Mouse (Mus musculus) urinary bladder, postnatal 36 days (tissue): ENCODE measurements at regions not wholly inside any gene's neighbourhood (a gene's known extent, or its start where the extent isn't known, plus 50 kb on each side); places are given as distances from the start of the nearest gene placed in this dataset.

Experiments used
- DNase-seq, 2 experiments: peaks; one replicate each; pipeline ENCODE4 v3.0.0; 2022; ENCODE audit warnings: low spot score in 2 of 2, mixed read lengths in 1 of 2

GRCm38 (mm10) chr4:131293560-131293959, 349.4 kb downstream of the Matn1 start:
- DNase-seq, result no peak

- no peak for DNase-seq
Observed at GRCm38 (mm10) chr4:131298011-131298674, 354.0 kb downstream of the Matn1 start.

- DNase-seq, result no peak
Observed at GRCm38 (mm10) chr4:131303936-131304335, 359.8 kb downstream of the Matn1 start.

- no peak for DNase-seq
Observed at GRCm38 (mm10) chr4:131304361-131304777, 360.2 kb downstream of the Matn1 start.

- no peak for DNase-seq
Observed at GRCm38 (mm10) chr4:131314231-131314630, 370.0 kb downstream of the Matn1 start.

GRCm38 (mm10) chr4:131316041-131316440, 371.9 kb downstream of the Matn1 start:
- DNase-seq, result no peak

- no peak for DNase-seq
Observed at GRCm38 (mm10) chr4:131322323-131322722, 378.1 kb downstream of the Matn1 start.

- no peak for DNase-seq
Observed at GRCm38 (mm10) chr4:131324486-131324885, 380.3 kb downstream of the Matn1 start.

- DNase-seq, result no peak
Observed at GRCm38 (mm10) chr4:131325200-131325599, 381.0 kb downstream of the Matn1 start.

GRCm38 (mm10) chr4:131325609-131326008, 381.4 kb downstream of the Matn1 start:
- DNase-seq, result no peak

- DNase-seq, result no peak
Observed at GRCm38 (mm10) chr4:131329398-131329797, 385.2 kb downstream of the Matn1 start.

GRCm38 (mm10) chr4:131331646-131332045, 387.5 kb downstream of the Matn1 start:
- no peak for DNase-seq

GRCm38 (mm10) chr4:131336801-131337200, 392.6 kb downstream of the Matn1 start:
- DNase-seq, result no peak

GRCm38 (mm10) chr4:131340993-131341695, 397.0 kb downstream of the Matn1 start:
- DNase-seq, result no peak

GRCm38 (mm10) chr4:131346727-131347126, 402.5 kb downstream of the Matn1 start:
- DNase-seq, result no peak

- DNase-seq, result no peak
Observed at GRCm38 (mm10) chr4:131350268-131350667, 406.1 kb downstream of the Matn1 start.

- no peak for DNase-seq
Observed at GRCm38 (mm10) chr4:131354908-131355307, 410.7 kb downstream of the Matn1 start.

- DNase-seq, result peak in 1 of 2 experiments; percentile 1
Observed at GRCm38 (mm10) chr4:131355526-131355991, 411.4 kb downstream of the Matn1 start.

- no peak for DNase-seq
Observed at GRCm38 (mm10) chr4:131356316-131356715, 412.1 kb downstream of the Matn1 start.

- DNase-seq, result no peak
Observed at GRCm38 (mm10) chr4:131363030-131363429, 418.8 kb downstream of the Matn1 start.

- peak; percentile 10 to 22 for DNase-seq
Observed at GRCm38 (mm10) chr4:131364671-131365252, 420.6 kb downstream of the Matn1 start.

- no peak for DNase-seq
Observed at GRCm38 (mm10) chr4:131366006-131366405, 421.8 kb downstream of the Matn1 start.

- no peak for DNase-seq
Observed at GRCm38 (mm10) chr4:131366656-131367055, 422.5 kb downstream of the Matn1 start.
